Mouse (Mus musculus) B cell, adult (primary cell): ENCODE data around the gene Gm1673. TPM values are rescaled to one million over a fixed set of nuclear protein-coding genes. Genes with fewer than 3 reads are reported as not detected.

Experiments used
- total RNA-seq: library from RNA; stranded (reverse); gene quantifications from 4 replicates; pipeline ENCODE4 v1.2.4, GENCODE M21; 2023; ENCODE audit not compliant: inconsistent age

The Gm1673 gene
- total RNA-seq, result not detected in 4 replicates

GRCm38 (mm10) chr5:33983309-33984121 is at the start of gene Gm1673:
Gm1673 (plus strand) TSS chr5:33983433.

GRCm38 (mm10) chr5:33936120-33936707 is 47.0 kb upstream of the Gm1673 start, which contains the start of gene Nelfa:
Nelfa (minus strand) TSS chr5:33936413.

GRCm38 (mm10) chr5:33995843-33996693 is 12.8 kb downstream of the Gm1673 start, which contains the start of gene Nat8l:
Nat8l (plus strand) TSS chr5:33995984.

Other genes starting within 250 kb of the Gm1673 start
- gene Letm1, start 200.6 kb upstream of the Gm1673 start, total RNA-seq, result 69.9 to 78.2 TPM (median 75.2 TPM) in 4 replicates
- gene Nsd2, start 162.7 kb upstream of the Gm1673 start, total RNA-seq, result 35.1 to 40.4 TPM (median 37.3 TPM) in 4 replicates
- gene Nelfa, start 47.0 kb upstream of the Gm1673 start, total RNA-seq, result 27.4 to 35.4 TPM (median 30.8 TPM) in 4 replicates
- 0.10 to 0.26 TPM (median 0.15 TPM) in 4 replicates for gene Nat8l, start 12.6 kb downstream of the Gm1673 start, total RNA-seq
- 0.71 to 3.0 TPM (median 2.4 TPM) in 4 replicates for gene Poln, start 186.0 kb downstream of the Gm1673 start, total RNA-seq
- 35.8 to 39.3 TPM (median 38.1 TPM) in 4 replicates for gene Haus3, start 186.1 kb downstream of the Gm1673 start, total RNA-seq
- 78.9 to 84.0 TPM (median 81.0 TPM) in 4 replicates for gene Mxd4, start 204.3 kb downstream of the Gm1673 start, total RNA-seq